Mouse (Mus musculus): Measurements from ENCODE around the gene Pla2g15. TPM values are rescaled to one million over a fixed set of nuclear protein-coding genes. Genes with fewer than 3 reads are reported as not detected.
"Not testable (repeated sequence)": the region's sequence is repeated elsewhere in the genome, so short reads cannot be mapped to it uniquely, and the experiment has no call there.

The Pla2g15 gene
- polyA plus RNA-seq, 2 experiments from 2014 or later, result 4.8 to 7.7 TPM

DNA sequence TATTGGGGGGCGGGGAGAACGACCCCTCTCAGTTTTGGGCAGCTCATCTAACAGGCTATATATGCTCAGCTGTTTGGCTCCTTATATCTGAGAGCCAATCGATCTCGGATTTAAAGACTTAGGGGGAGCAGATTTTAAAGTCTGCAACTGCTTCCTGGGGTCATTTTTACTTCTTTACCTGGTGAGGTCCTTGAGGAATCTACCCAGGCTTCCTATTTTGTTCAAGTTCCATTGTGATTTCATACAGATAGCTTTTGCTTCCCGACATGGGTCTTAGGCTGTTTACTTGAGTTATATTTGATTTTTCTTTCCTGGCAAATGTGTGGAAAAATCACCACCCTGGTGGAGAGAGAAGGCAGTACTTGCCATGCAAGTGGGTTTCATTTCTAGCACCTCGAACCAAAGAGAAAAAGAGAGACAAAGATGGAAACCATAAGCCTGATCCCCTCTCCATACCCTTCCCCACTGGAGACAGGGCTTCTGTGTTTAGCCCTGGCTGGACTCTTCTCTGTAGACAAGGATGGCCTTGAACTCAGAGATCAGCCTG, 19.8 kb downstream of the Pla2g15 start:
- ATAC-seq, result no peak

DNA sequence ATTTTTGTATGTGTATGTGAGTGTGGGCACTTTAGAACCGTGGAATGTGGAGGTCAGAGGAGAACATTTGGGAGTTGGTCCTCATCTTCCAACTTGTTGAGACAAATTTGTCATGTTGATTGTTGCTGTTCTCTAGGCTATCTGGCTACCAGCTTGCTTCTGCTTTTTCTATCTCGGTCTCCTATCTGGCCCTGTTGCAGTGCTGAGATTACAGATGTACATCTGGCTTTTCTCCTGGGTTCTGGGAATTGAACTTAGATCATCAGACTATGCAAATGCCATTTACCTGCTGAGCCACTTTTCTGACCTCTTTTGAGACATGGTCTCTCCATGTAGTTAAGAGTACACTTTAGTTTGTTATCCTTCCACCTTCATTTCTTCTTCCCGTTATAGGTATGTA, 23.4 kb downstream of the Pla2g15 start:
- ATAC-seq, result no peak

DNA sequence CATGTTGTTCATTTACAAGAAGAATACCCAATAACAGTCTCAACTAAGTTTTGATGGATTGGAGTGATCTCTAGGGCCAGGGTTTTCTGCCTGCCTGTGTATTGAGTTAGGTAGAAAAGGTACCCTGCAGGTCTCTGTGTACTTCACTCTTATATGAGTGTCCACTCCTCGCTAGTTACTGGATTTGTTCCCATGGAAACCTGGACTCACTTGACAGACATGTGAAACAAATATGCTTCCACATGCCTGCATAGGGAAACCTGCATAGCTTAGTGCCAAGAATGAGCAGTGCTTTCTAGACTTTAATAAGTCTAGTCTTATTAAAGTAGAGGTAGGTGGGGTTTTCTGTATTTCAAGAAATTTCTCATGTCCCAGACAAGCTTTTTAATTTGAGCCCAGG, 26.7 kb downstream of the Pla2g15 start:
- no peak for ATAC-seq

GRCm38 (mm10) chr8:106177594-106177993, 27.4 kb downstream of the Pla2g15 start:
- ATAC-seq, result no peak

- no peak for ATAC-seq
Observed at GRCm38 (mm10) chr8:106178428-106178827, 28.2 kb downstream of the Pla2g15 start.

- ATAC-seq, result no peak
Observed at GRCm38 (mm10) chr8:106185628-106186270, 35.5 kb downstream of the Pla2g15 start.

DNA sequence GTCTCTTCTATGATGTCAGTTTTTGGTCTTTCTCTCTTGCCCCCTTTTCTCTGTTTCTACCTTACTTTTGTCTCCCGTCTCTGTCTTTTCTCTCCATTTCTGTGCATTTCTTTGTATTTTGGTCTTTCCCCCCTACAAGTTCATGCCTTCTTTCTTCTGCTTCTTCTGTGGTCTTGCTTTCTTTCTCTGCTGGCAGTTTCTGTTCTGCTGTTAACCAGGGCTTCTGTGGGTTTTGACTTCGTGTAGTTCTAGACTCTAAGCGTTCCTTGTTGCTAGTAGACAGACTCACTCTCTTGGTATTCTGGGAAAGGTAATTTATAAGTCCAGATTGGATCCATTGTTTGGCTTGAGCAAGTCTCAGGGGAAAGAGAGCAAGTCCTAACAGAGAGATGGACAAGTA, 36.2 kb downstream of the Pla2g15 start:
- ATAC-seq, result no peak

- no peak for ATAC-seq
Observed at GRCm38 (mm10) chr8:106189162-106189561, 39.0 kb downstream of the Pla2g15 start.

DNA sequence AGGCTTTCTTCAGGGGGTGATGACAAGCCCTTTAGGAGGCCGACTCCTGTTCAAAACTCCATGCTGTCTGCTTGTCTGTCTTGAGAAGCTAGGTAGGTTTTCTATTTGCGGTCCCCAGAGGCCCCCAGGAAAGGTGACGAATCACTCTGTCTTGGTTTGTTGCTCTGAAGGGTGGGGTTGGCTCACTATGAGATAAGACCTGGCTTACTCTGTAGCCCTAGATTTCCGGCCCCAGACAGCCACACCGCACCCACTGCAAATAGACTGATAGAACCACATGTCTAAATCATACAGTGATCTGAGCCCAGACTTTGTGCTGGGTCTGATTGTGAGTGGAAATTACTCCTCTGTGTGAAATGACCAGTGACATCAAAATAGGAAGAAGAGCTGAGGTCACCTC, 41.4 kb downstream of the Pla2g15 start:
- no peak for ATAC-seq

DNA sequence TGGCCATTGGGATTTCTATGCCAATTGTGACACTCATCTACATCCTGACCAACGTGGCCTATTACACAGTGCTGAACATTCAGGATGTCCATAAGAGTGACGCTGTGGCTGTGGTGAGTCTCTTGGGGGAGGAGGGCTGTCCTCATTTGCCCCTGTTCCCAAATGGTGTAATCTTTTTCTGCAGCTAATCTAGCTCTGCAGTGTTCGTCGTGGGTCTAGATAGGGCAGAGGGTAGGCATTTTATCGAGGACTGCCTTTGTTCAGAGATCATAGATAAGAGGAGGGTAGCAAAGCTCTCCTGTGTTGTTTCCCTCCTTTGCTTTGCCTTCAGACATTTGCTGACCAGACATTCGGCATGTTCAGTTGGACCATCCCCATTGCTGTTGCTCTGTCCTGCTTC, 43.0 kb downstream of the Pla2g15 start:
- no peak for ATAC-seq

GRCm38 (mm10) chr8:106194062-106194461, 43.9 kb downstream of the Pla2g15 start:
- no peak for ATAC-seq

GRCm38 (mm10) chr8:106198741-106199140, 48.5 kb downstream of the Pla2g15 start:
- peak; percentile 43 for ATAC-seq

GRCm38 (mm10) chr8:106199596-106199995, 49.4 kb downstream of the Pla2g15 start:
- not testable (repeated sequence) for ATAC-seq

- peak; percentile 32 for ATAC-seq
Observed at GRCm38 (mm10) chr8:106210035-106210731, 60.0 kb downstream of the Pla2g15 start.

- ATAC-seq, result peak; percentile 95
Observed at GRCm38 (mm10) chr8:106210821-106211345, 60.7 kb downstream of the Pla2g15 start, which contains the start of the genes Slc7a6os and Prmt7. Gene Slc7a6os, minus strand, starts transcription at chr8:106210935. Gene Prmt7, plus strand, starts transcription at chr8:106210936.

DNA sequence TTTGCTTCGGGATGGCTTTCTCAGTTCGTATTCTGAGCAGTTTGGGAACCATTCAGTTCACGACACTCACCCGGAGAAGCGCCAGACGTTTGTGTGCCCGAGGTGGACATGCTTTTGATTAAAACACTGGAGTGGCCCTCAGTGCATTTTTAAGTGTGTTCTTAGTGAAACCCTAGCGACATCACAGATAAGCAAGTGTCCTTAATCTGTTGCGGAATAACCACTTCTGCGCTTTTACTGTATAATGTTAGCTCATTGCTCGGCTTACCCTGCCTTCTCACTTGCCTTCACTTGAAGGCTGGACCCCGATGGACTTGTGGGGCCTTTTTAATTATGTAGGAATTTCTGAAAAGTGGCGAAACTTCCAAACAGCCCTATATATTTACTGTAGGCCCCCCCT, 61.2 kb downstream of the Pla2g15 start:
- no peak for ATAC-seq

GRCm38 (mm10) chr8:106213959-106214358, 63.8 kb downstream of the Pla2g15 start:
- ATAC-seq, result no peak

Other genes with a start within 250 kb of the Pla2g15 start
- gene Pskh1, start 250.0 kb upstream of the Pla2g15 start, polyA plus RNA-seq (2017; shearing (Covaris generic)), result 10 to 100 TPM; 10.6 to 18.1 TPM
- gene Ctrl, start 216.5 kb upstream of the Pla2g15 start, polyA plus RNA-seq (2017; shearing (Covaris generic)), result 1 to 10 TPM; 1.6 to 3.6 TPM
- 100 to 1,000 TPM; 339 to 391 TPM for gene Psmb10, start 212.0 kb upstream of the Pla2g15 start, polyA plus RNA-seq (2017; shearing (Covaris generic))
- under 1 TPM in 1 of 2 experiments, not detected in 1; 0.40 TPM for gene Lcat, start 207.0 kb upstream of the Pla2g15 start, polyA plus RNA-seq (2017; shearing (Covaris generic))
- 1 to 10 TPM; 4.5 to 7.2 TPM for gene Slc12a4, start 184.3 kb upstream of the Pla2g15 start, polyA plus RNA-seq (2017; shearing (Covaris generic))
- gene Dpep3, start 171.0 kb upstream of the Pla2g15 start, polyA plus RNA-seq (2017; shearing (Covaris generic)), result not detected
- gene Dus2, start 159.1 kb upstream of the Pla2g15 start, polyA plus RNA-seq (2017; shearing (Covaris generic)), result 10 to 100 TPM; 24.3 to 30.5 TPM
- gene Dpep2nb, start 144.4 kb upstream of the Pla2g15 start, polyA plus RNA-seq (2017; shearing (Covaris generic)), result not detected
- 10 to 100 TPM in 1 of 2 experiments, 1 to 10 TPM in 1; 8.4 to 13.2 TPM for gene Ddx28, start 138.5 kb upstream of the Pla2g15 start, polyA plus RNA-seq (2017; shearing (Covaris generic))
- gene Nfatc3, start 91.6 kb upstream of the Pla2g15 start, polyA plus RNA-seq (2017; shearing (Covaris generic)), result 10 to 100 TPM; 28.1 to 32.3 TPM
- not detected for gene Esrp2, start 13.4 kb upstream of the Pla2g15 start, polyA plus RNA-seq (2017; shearing (Covaris generic))
- gene Slc7a6, start 18.5 kb downstream of the Pla2g15 start, polyA plus RNA-seq (2017; shearing (Covaris generic)), result 10 to 100 TPM; 28.6 to 43.7 TPM
- gene Slc7a6os, start 60.5 kb downstream of the Pla2g15 start, polyA plus RNA-seq (2017; shearing (Covaris generic)), result 10 to 100 TPM; 24.6 to 28.9 TPM
- 10 to 100 TPM; 31.5 to 46.0 TPM for gene Prmt7, start 60.5 kb downstream of the Pla2g15 start, polyA plus RNA-seq (2017; shearing (Covaris generic))
- under 1 TPM in 1 of 2 experiments, not detected in 1; 0.07 TPM for gene Smpd3, start 187.6 kb downstream of the Pla2g15 start, polyA plus RNA-seq (2017; shearing (Covaris generic))